Mouse (Mus musculus) liver, embryonic 14.5 days (tissue): ENCODE measurements around the gene Plaa.

ENCODE experiments used
- CTCF ChIP-seq: IDR thresholded peaks from 2 replicates; pipeline ENCODE4 v1.5.1; 2016; ENCODE audit warnings: antibody characterized with exemption, low read depth, control low read depth
- EP300 ChIP-seq: IDR thresholded peaks from 2 replicates; pipeline ENCODE4 v1.6.1; 2016; ENCODE audit warnings: antibody characterized with exemption, low read depth

DNA sequence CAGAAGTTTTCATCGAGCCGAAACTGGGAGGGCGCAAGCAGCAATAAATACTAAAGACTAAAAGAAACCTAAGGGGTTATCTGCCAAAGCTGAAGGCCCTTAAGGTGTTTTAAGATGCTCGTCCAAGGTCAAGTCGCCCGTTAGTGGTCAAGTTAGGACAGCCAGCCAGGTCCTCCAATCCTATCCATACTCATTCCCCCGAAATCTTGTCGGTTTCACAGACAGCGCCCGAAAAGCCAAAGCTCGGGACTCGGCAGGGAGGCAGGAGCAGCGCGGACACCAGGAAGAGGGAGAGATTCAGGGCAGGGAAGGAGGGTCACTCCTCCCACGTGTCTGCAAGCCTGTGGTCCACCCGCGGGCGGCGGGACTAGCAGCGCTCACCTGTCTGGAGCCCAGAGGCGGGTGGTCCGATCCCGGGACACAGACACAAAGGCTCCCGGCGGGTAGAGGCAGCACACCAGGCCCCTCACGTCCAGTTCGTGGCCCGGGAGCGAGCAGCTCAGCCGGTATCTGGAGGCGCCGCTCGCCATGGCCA, 481 bp downstream of the Plaa start:
- TF ChIP-seq CTCF (no peak), EP300 (no peak)
